Mouse (Mus musculus): ENCODE measurements around the gene Brwd3. TPM values are rescaled to one million over a fixed set of nuclear protein-coding genes. Genes with fewer than 3 reads are reported as not detected.

Brwd3 gene
- polyA plus RNA-seq, 1 experiment from 2014 or later, result 5.7 TPM

- Histone ChIP-seq H3K36me3 (no peaks in the 10 kb centered on the region), H3K9ac (no peak overlapping the region), H3K4me3 (no peak overlapping the region), H3K27ac (no peak overlapping the region), H3K27me3 (no peaks in the 10 kb centered on the region), H3K9me3 (no peaks in the 10 kb centered on the region), H3K4me1 (no peaks in the 10 kb centered on the region), H3K4me2 (replicated peaks) (no peak overlapping the region)
- WGBS, result 63% methylated on average over 1 of the region's 1 CpGs
- no peak for ATAC-seq (ENCODE audit: insufficient number of reproducible peaks, insufficient read depth, low FRiP score, low TSS enrichment)
These were observed 104.6 kb downstream of the Brwd3 start for GRCm38 (mm10) chrX:108729564-108729963.

- Histone ChIP-seq H3K4me3 (no peak overlapping the region), H3K9me3 (no peaks in the 10 kb centered on the region), H3K9ac (no peak overlapping the region), H3K27ac (no peak overlapping the region), H3K27me3 (no peaks in the 10 kb centered on the region), H3K4me2 (replicated peaks) (no peak overlapping the region), H3K4me1 (no peaks in the 10 kb centered on the region), H3K36me3 (no peaks in the 10 kb centered on the region)
- 82% methylated on average over 3 of the region's 3 CpGs for WGBS
- ATAC-seq (ENCODE audit: insufficient number of reproducible peaks, insufficient read depth, low FRiP score, low TSS enrichment), result no peak
These were observed 105.1 kb downstream of the Brwd3 start for GRCm38 (mm10) chrX:108729068-108729467.

GRCm38 (mm10) chrX:108728334-108728733 lies 105.8 kb downstream of the Brwd3 start:
- no peak for ATAC-seq (ENCODE audit: insufficient number of reproducible peaks, insufficient read depth, low FRiP score, low TSS enrichment)
- no peaks in the 10 kb centered on the region for H3K27me3 ChIP-seq
- H3K4me3 ChIP-seq, result no peak overlapping the region
- H3K9ac ChIP-seq, result no peak overlapping the region
- 78% methylated on average over 3 of the region's 3 CpGs for WGBS
- H3K4me1 ChIP-seq, result no peaks in the 10 kb centered on the region
- H3K4me2 ChIP-seq (replicated peaks), result no peak overlapping the region
- H3K27ac ChIP-seq, result no peak overlapping the region
- H3K9me3 ChIP-seq, result no peaks in the 10 kb centered on the region
- H3K36me3 ChIP-seq, result no peaks in the 10 kb centered on the region

GRCm38 (mm10) chrX:108724241-108724640 lies 109.9 kb downstream of the Brwd3 start:
- Histone ChIP-seq H3K4me2 (replicated peaks) (no peak overlapping the region), H3K27me3 (no peaks in the 10 kb centered on the region), H3K36me3 (no peaks in the 10 kb centered on the region), H3K9me3 (no peaks in the 10 kb centered on the region), H3K4me1 (no peaks in the 10 kb centered on the region), H3K9ac (no peak overlapping the region), H3K4me3 (no peak overlapping the region), H3K27ac (no peak overlapping the region)
- ATAC-seq (ENCODE audit: insufficient number of reproducible peaks, insufficient read depth, low FRiP score, low TSS enrichment), result no peak

GRCm38 (mm10) chrX:108722447-108722846 lies 111.7 kb downstream of the Brwd3 start:
- Histone ChIP-seq H3K27me3 (no peaks in the 10 kb centered on the region), H3K4me1 (no peaks in the 10 kb centered on the region), H3K4me2 (replicated peaks) (no peak overlapping the region), H3K36me3 (no peaks in the 10 kb centered on the region), H3K9me3 (no peaks in the 10 kb centered on the region), H3K9ac (no peak overlapping the region), H3K27ac (no peak overlapping the region), H3K4me3 (no peak overlapping the region)
- no peak for ATAC-seq (ENCODE audit: insufficient number of reproducible peaks, insufficient read depth, low FRiP score, low TSS enrichment)
- WGBS, result 58% methylated on average over 1 of the region's 1 CpGs

- H3K27ac ChIP-seq, result no peak overlapping the region
- no peaks in the 10 kb centered on the region for H3K4me1 ChIP-seq
- 83% methylated on average over 2 of the region's 2 CpGs for WGBS
- H3K36me3 ChIP-seq, result no peaks in the 10 kb centered on the region
- no peak overlapping the region for H3K9ac ChIP-seq
- no peak overlapping the region for H3K4me2 ChIP-seq (replicated peaks)
- H3K27me3 ChIP-seq, result no peaks in the 10 kb centered on the region
- no peak overlapping the region for H3K4me3 ChIP-seq
- ATAC-seq (ENCODE audit: insufficient number of reproducible peaks, insufficient read depth, low FRiP score, low TSS enrichment), result no peak
- no peaks in the 10 kb centered on the region for H3K9me3 ChIP-seq
These were observed 129.9 kb downstream of the Brwd3 start for GRCm38 (mm10) chrX:108704312-108704711.

Other genes with a start within 250 kb of the Brwd3 start
- gene Gm379, start 169.5 kb downstream of the Brwd3 start, polyA plus RNA-seq (2016; fragmentation: Nextera tagmentation; extraction: Ambion mirVana), result not detected in 2 replicates
- gene Hmgn5, start 179.0 kb upstream of the Brwd3 start, polyA plus RNA-seq (2016; fragmentation: Nextera tagmentation; extraction: Ambion mirVana), result 23.8 and 26.5 TPM in 2 replicates